Mouse (Mus musculus): Measurements from ENCODE around the gene Gnpnat1. TPM values are rescaled to one million over a fixed set of nuclear protein-coding genes. Genes with fewer than 3 reads are reported as not detected.
A peak's percentile ranks its signal among the peaks of the same experiment; 100 is the strongest.

Gene Gnpnat1
- total and polyA plus RNA-seq, 3 experiments, result 3.6 to 15.7 (median 10.9) TPM

GRCm38 (mm10) chr14:45388345-45389181 is 16.1 kb downstream of the Gnpnat1 start:
- TF ChIP-seq CTCF (IDR thresholded peaks at IDR 0.05), result peak; percentile 52
- peak; percentile 59 for TF ChIP-seq POLR2A (IDR thresholded peaks at IDR 0.05; ENCODE audit: insufficient read depth, low read depth, low read length)
- no peak for TF ChIP-seq EP300 (IDR thresholded peaks at IDR 0.05; ENCODE audit: insufficient read depth, low read depth, low read length)
- DNase-seq, result peak; percentile 94 to 95
- WGBS, result under 1% methylated on average over 71 of the region's 71 CpGs
- peak overlapping the region; percentile 71 for H3K27ac ChIP-seq
- H3K4me3 ChIP-seq, result peak overlapping the region; percentile 91
- no peaks in the 10 kb centered on the region for H3K27me3 ChIP-seq (ENCODE audit: control insufficient read depth, insufficient read depth, low read length)
- peak overlapping the region; percentile 73 for H3K9ac ChIP-seq (ENCODE audit: low read depth, low read length)
- peaks cover 2% of the 10 kb centered on the region; the same call in 1 of the 2 replicates for H3K4me1 ChIP-seq (ENCODE audit: control insufficient read depth, insufficient read depth, low read length)
- H3K36me3 ChIP-seq (ENCODE audit: control insufficient read depth, insufficient read depth, low read length), result no peaks in the 10 kb centered on the region; the same call in 1 of the 2 replicates
- no peaks in the 10 kb centered on the region for H3K79me2 ChIP-seq (replicated peaks; ENCODE audit: control insufficient read depth, insufficient read depth, low read length)
- intact Hi-C loops (cut with DNase I), result loop anchor here (5.0 kb wide), 1 partner anchor 61 kb away; the partner anchor contains the start of gene Psmc6

DNA sequence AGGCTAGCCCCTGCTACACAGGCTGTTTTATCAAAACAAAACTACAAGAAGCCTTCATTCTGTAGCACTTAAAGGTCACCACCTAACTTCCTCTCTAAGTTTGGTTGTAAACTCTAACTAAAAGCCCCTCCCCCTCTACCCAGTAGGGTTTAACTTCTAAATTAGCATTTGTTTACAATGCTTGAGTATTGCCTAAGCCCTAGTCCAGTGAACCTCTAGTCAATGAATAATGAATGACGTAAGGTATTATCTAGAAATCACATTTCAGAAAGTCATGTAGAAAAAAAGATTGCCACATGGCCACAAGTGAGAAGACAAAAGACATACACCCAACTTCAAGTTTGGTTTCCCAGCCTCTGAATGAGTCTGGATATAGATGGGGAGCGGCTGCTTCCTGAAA is 17.2 kb downstream of the Gnpnat1 start:
- Histone ChIP-seq H3K27me3 (ENCODE audit: control insufficient read depth, insufficient read depth, low read length) (no peaks in the 10 kb centered on the region), H3K27ac (no peak overlapping the region), H3K4me3 (no peak overlapping the region; the same call in 1 of the 2 replicates), H3K79me2 (replicated peaks; ENCODE audit: control insufficient read depth, insufficient read depth, low read length) (no peaks in the 10 kb centered on the region), H3K36me3 (ENCODE audit: control insufficient read depth, insufficient read depth, low read length) (no peaks in the 10 kb centered on the region; the same call in 1 of the 2 replicates), H3K9ac (ENCODE audit: low read depth, low read length) (no peak overlapping the region), H3K4me1 (ENCODE audit: control insufficient read depth, insufficient read depth, low read length) (peaks cover 2% of the 10 kb centered on the region; the same call in 1 of the 2 replicates)
- DNase-seq, result no peak
- WGBS, result 29% methylated on average over 2 of the region's 2 CpGs
- no peak for TF ChIP-seq CTCF (IDR thresholded peaks at IDR 0.05)
- intact Hi-C loops (cut with DNase I), result loop anchor here (5.0 kb wide), 1 partner anchor 60 kb away; the partner anchor contains the start of gene Psmc6

DNA sequence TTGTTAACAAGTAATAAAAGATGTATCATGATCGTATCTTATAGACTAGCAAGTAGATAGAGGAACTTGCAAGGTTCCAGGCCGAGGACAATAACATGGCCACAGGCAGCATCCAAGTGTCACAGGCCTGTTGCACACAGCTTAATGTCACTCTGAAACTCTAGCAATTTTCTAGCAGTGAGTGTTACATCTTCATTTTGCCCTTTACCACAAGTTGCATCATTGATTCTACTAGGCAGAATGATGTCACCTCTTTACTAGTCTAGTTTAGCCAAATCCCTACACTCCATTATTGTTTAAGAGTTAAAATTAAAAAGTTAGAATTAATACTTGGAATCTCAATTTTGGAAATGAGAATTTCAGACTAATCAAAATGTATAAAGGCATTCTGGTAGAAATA is 19.1 kb downstream of the Gnpnat1 start:
- intact Hi-C loops (cut with DNase I), result loop anchor here (5.0 kb wide), 1 partner anchor 58 kb away; the partner anchor contains the start of gene Psmc6

DNA sequence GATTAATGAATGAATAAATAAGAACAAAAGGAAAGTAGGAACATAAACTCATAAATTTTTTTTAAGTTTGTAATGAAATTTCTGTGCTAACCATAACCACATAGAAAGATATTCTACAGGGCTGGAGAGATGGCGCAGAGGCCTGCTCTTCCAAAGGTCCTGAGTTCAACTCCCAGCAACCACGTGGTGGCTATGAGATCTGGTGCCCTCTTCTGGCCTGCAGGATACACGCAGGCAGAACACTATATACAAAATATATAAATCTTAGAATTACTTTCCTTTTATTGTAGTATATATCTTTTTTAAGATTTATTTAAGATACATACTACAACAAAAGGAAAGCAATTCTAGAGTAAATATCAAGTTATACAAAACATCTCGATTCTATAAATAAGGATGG is 21.8 kb downstream of the Gnpnat1 start:
- Histone ChIP-seq H3K4me3 (no peak overlapping the region), H3K36me3 (ENCODE audit: control insufficient read depth, insufficient read depth, low read length) (no peaks in the 10 kb centered on the region; the same call in none of the 2 replicates), H3K9ac (ENCODE audit: low read depth, low read length) (no peak overlapping the region), H3K27me3 (ENCODE audit: control insufficient read depth, insufficient read depth, low read length) (no peaks in the 10 kb centered on the region), H3K4me1 (ENCODE audit: control insufficient read depth, insufficient read depth, low read length) (no peaks in the 10 kb centered on the region), H3K79me2 (replicated peaks; ENCODE audit: control insufficient read depth, insufficient read depth, low read length) (no peaks in the 10 kb centered on the region), H3K27ac (no peak overlapping the region)
- intact Hi-C loops (cut with DNase I), result no loop called here
- no peak for DNase-seq
- peak; percentile 64 for TF ChIP-seq CTCF (IDR thresholded peaks at IDR 0.05)
- no peak for TF ChIP-seq EP300 (IDR thresholded peaks at IDR 0.05; ENCODE audit: insufficient read depth, low read depth, low read length)
- WGBS, result 80% methylated on average over 4 of the region's 4 CpGs

More for the DNA sequence above, 19.1 kb downstream of the Gnpnat1 start:
- H3K9ac ChIP-seq (ENCODE audit: low read depth, low read length), result no peak overlapping the region
- H3K27me3 ChIP-seq (ENCODE audit: control insufficient read depth, insufficient read depth, low read length), result no peaks in the 10 kb centered on the region
- H3K36me3 ChIP-seq (ENCODE audit: control insufficient read depth, insufficient read depth, low read length), result no peaks in the 10 kb centered on the region; the same call in 1 of the 2 replicates
- peaks cover 2% of the 10 kb centered on the region; the same call in 1 of the 2 replicates for H3K4me1 ChIP-seq (ENCODE audit: control insufficient read depth, insufficient read depth, low read length)
- WGBS, result 85% methylated on average over 2 of the region's 2 CpGs
- no peak overlapping the region for H3K27ac ChIP-seq
- TF ChIP-seq CTCF (IDR thresholded peaks at IDR 0.05), result no peak
- no peak for DNase-seq
- H3K4me3 ChIP-seq, result no peak overlapping the region
- no peaks in the 10 kb centered on the region for H3K79me2 ChIP-seq (replicated peaks; ENCODE audit: control insufficient read depth, insufficient read depth, low read length)

DNA sequence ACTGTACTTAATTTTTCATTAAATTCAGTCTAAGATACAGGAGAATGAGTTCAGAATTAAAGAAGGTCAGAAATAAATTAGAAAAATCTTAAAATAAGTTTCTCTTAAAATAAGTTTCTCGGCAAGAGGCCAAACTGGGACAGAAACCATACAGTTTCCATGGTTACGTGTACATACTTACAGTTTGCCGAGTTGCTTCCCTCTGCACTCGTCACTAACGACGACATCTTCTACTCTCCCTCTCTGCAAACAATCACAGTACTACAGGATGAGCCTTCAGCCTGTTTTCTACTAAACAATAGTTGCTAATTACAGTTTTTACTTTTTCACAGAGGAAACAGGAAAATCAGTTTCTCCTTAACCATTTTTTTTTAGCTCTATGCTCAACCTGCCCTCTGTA is 24.0 kb downstream of the Gnpnat1 start:
- no peak overlapping the region for H3K4me3 ChIP-seq
- H3K9ac ChIP-seq (ENCODE audit: low read depth, low read length), result no peak overlapping the region
- 61% methylated on average over 6 of the region's 6 CpGs for WGBS
- no peaks in the 10 kb centered on the region for H3K4me1 ChIP-seq (ENCODE audit: control insufficient read depth, insufficient read depth, low read length)
- no peak for TF ChIP-seq CTCF (IDR thresholded peaks at IDR 0.05)
- TF ChIP-seq POLR2A (IDR thresholded peaks at IDR 0.05; ENCODE audit: insufficient read depth, low read depth, low read length), result no peak
- no peak for TF ChIP-seq EP300 (IDR thresholded peaks at IDR 0.05; ENCODE audit: insufficient read depth, low read depth, low read length)
- H3K79me2 ChIP-seq (replicated peaks; ENCODE audit: control insufficient read depth, insufficient read depth, low read length), result no peaks in the 10 kb centered on the region
- H3K27me3 ChIP-seq (ENCODE audit: control insufficient read depth, insufficient read depth, low read length), result no peaks in the 10 kb centered on the region
- no peaks in the 10 kb centered on the region; the same call in none of the 2 replicates for H3K36me3 ChIP-seq (ENCODE audit: control insufficient read depth, insufficient read depth, low read length)
- intact Hi-C loops (cut with DNase I), result no loop called here
- no peak overlapping the region for H3K27ac ChIP-seq
- DNase-seq, result no peak

DNA sequence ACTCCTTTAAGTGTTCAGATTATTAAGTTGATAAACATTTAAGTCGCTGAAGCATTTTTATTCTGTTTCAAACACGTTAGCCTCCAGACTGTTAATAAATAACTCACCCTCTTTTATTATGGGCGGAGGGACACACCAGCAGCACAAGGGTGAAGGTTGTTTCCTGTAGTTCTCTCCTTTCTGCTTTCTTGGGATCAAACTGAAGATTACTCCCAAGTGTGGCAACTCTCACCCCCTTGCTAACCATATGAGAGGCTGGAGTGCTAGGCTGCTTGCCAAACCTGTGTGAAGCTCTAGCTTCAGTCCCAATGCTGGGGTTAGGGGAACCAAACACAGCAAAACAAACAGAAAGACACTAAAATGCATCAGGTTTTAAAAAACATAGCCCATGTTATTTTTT is 25.9 kb downstream of the Gnpnat1 start:
- Histone ChIP-seq H3K79me2 (replicated peaks; ENCODE audit: control insufficient read depth, insufficient read depth, low read length) (no peaks in the 10 kb centered on the region), H3K36me3 (ENCODE audit: control insufficient read depth, insufficient read depth, low read length) (no peaks in the 10 kb centered on the region; the same call in none of the 2 replicates), H3K9ac (ENCODE audit: low read depth, low read length) (no peak overlapping the region), H3K4me1 (ENCODE audit: control insufficient read depth, insufficient read depth, low read length) (no peaks in the 10 kb centered on the region), H3K27me3 (ENCODE audit: control insufficient read depth, insufficient read depth, low read length) (no peaks in the 10 kb centered on the region), H3K4me3 (no peak overlapping the region), H3K27ac (no peak overlapping the region)
- WGBS, result 87% methylated on average over 3 of the region's 3 CpGs
- DNase-seq, result no peak
- intact Hi-C loops (cut with DNase I), result no loop called here
- TF ChIP-seq EP300 (IDR thresholded peaks at IDR 0.05; ENCODE audit: insufficient read depth, low read depth, low read length), result no peak
- no peak for TF ChIP-seq POLR2A (IDR thresholded peaks at IDR 0.05; ENCODE audit: insufficient read depth, low read depth, low read length)
- TF ChIP-seq CTCF (IDR thresholded peaks at IDR 0.05), result no peak

All from heart, adult 2 months (tissue).